Mouse (Mus musculus): Measurements from ENCODE around the gene Zfp668.

DNA sequence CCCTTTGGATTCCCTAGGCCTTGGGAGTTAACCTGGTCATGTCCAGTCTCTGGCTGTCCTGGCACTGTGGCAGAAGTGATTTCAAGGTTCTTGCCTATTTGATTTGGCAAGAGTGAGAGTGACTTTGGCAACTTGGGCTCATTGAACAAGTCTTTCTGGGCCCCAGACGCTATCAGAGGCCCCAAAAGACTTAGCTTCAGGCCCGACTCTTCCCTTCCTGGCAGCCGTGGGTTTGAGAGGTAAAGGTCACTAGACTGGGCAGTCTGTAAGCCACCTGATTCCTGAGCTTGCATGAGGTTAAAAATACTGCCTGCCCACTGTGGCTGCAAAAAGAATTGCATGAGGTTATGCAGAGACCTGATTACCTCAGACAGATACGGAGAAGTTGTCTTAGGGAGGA, 32.0 kb upstream of the Zfp668 start:
- no peak for TF ChIP-seq CTCF (IDR thresholded peaks at IDR 0.05; ENCODE audit: borderline replicate concordance, insufficient read depth, low read depth, low read length)
- TF ChIP-seq POLR2A (IDR thresholded peaks at IDR 0.05; ENCODE audit: borderline replicate concordance, insufficient read depth, low read length), result no peak
